Mouse (Mus musculus) Patski (cell line): ENCODE data around the gene Tecpr2. TPM values are rescaled to one million over a fixed set of nuclear protein-coding genes. Genes with fewer than 3 reads are reported as not detected.

Experiments used
- ATAC-seq: fragments of 100-300 bp; one replicate; pipeline ENCODE4 v1.8.0; 2021
- CTCF ChIA-PET: fragments of 350-600 bp; sonication (Branson Sonifier 250); formaldehyde crosslinking; loops from one replicate; lab custom pipeline; 2022; ENCODE audit warnings: inconsistent platforms; lab: Charles Lee
- POLR2A ChIA-PET: fragments of 350-600 bp; sonication (Branson Sonifier 250); formaldehyde crosslinking; loops from one replicate; lab custom pipeline; 2022; ENCODE audit warnings: antibody characterized with exemption, inconsistent platforms; lab: Charles Lee
- DNase-seq: peaks from one replicate; pipeline ENCODE4 v3.0.0-alpha.2; 2011; ENCODE audit warnings: low read depth, low spot score
- H3K27me3 ChIP-seq: fragments of 371-371 bp; one replicate; pipeline ENCODE4 v1.5.1; 2021
- CTCF ChIP-seq: fragments of 100-300 bp; IDR thresholded peaks from one replicate; pipeline ENCODE4 v1.5.1; 2021
- in situ Hi-C: fragments of 300-500 bp; cut with MboI; formaldehyde crosslinking; loops from 3 replicates; pipeline ENCODE4 v1.11.1; 2018; ENCODE audit warnings: low pct_unique_long_range_greater_than_20kb, mixed read lengths
- polyA plus RNA-seq: library from polyadenylated mRNA; unstranded; gene quantifications from one replicate; pipeline ENCODE4 v1.2.3, GENCODE M21; 2021

Gene Tecpr2
- polyA plus RNA-seq, 1 experiment from 2014 or later, result 7.4 TPM

DNA sequence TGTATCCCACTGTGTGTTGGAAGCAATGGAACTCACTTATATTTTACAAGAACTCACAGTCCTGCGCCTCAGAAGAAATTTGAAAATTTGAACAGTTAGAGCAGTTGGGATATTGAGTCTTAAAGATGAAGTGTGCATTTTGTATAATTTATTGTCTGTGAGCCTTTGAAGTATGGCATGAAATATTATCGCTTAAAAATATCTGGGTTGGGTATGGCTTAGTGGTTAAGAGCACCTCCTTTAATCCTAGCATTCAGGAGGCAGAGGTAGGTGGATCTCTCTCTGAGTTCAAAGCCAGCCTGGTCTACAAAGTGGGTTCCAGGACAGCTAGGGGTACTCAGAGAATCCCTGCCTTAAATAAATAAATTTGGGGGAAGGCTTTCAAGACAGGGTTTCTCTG lies 130.0 kb downstream of the Tecpr2 start:
- in situ Hi-C loops, result no loop called here
- ChIA-PET CTCF (interaction anchor here (1.2 kb wide), 1 partner anchor 78 kb away, joined by 3 read pairs; no protein-coding TSS in a partner anchor), POLR2A (no interaction called here)
- DNase-seq, result no peak
- no peak for ATAC-seq
- no peaks in the 10 kb centered on the region for H3K27me3 ChIP-seq
- no peak for TF ChIP-seq CTCF

DNA sequence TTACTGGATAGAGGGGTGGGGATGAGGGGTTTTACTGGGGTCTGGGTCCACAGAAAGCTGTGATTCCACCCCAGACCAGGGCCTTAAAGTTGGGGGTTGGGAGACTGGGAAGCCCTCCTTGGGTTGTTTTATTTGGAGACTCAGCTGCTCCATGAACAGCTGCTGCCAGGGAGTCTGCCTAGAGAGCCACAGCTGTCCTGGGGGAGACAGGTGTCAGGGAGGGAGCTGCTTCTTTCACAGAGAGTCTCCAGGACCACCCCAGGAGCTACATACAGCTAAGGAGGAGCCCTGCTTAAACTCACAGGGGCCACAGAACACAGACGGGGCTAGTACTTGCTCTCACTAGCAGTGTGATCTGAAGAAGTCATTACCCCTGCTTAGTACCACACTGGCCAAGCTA lies 132.1 kb downstream of the Tecpr2 start:
- ATAC-seq (no peak), DNase-seq (no peak)
- peaks cover 3% of the 10 kb centered on the region for H3K27me3 ChIP-seq
- no peak for TF ChIP-seq CTCF
- ChIA-PET POLR2A (no interaction called here), CTCF (interaction anchor here (1.4 kb wide), 1 partner anchor 29 kb away, joined by 4 read pairs; no protein-coding TSS in a partner anchor)
- in situ Hi-C loops, result no loop called here

DNA sequence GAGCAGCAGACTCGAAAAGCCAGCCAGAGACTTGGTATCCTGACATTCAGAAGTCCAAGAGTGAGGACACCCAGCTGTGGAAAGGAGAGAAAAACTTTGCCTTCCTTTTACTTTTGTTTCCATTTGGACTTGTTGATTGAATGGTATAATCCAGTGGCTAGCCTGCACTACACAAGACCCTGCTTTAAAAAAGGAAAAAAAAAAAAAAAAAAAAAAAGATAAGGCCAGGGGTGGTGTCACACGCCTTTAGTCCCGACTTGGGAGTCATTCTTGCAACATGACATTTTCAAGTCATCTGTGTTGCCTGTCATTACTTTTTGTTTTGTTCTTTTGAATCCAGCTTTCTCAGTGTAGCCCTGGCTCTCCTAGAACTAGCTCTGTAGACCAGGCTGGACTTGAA lies 132.5 kb downstream of the Tecpr2 start:
- in situ Hi-C loops, result no loop called here
- DNase-seq, result no peak
- ATAC-seq, result no peak
- TF ChIP-seq CTCF, result no peak
- POLR2A ChIA-PET, result no interaction called here
- H3K27me3 ChIP-seq, result peaks cover 3% of the 10 kb centered on the region
- CTCF ChIA-PET, result interaction anchor here (1.4 kb wide), 1 partner anchor 30 kb away, joined by 4 read pairs; no protein-coding TSS in a partner anchor

Other genes with a start within 250 kb of the Tecpr2 start
- 0.12 TPM for gene 1700001K19Rik, start 206.6 kb upstream of the Tecpr2 start, polyA plus RNA-seq
- 576 TPM for gene Hsp90aa1, start 186.5 kb upstream of the Tecpr2 start, polyA plus RNA-seq
- 30.2 TPM for gene Wdr20, start 151.3 kb upstream of the Tecpr2 start, polyA plus RNA-seq
- 16.2 TPM for gene Mok, start 48.3 kb upstream of the Tecpr2 start, polyA plus RNA-seq
- 7.6 TPM for gene Zfp839, start 39.0 kb upstream of the Tecpr2 start, polyA plus RNA-seq
- 33.0 TPM for gene Cinp, start 119 bp upstream of the Tecpr2 start, polyA plus RNA-seq
- gene Ankrd9, start 89.8 kb downstream of the Tecpr2 start, polyA plus RNA-seq, result 9.9 TPM
- 30.9 TPM for gene Rcor1, start 150.1 kb downstream of the Tecpr2 start, polyA plus RNA-seq